Mouse (Mus musculus) left cerebral cortex, postnatal 10 days (tissue): ENCODE results near the gene Gm17332. TPM values are rescaled to one million over a fixed set of nuclear protein-coding genes. Genes with fewer than 3 reads are reported as not detected.
"Not testable (repeated sequence)": the region's sequence is repeated elsewhere in the genome, so short reads cannot be mapped to it uniquely, and the experiment has no call there.

Experiments used
- DNase-seq, 2 experiments: peaks; one replicate each; pipeline ENCODE4 v3.0.0; 2021 to 2022; ENCODE audit warnings: low spot score in 2 of 2, mixed read lengths in 1 of 2; ENCODE audit errors: extremely low spot score in 1 of 2
- intact Hi-C: fragments of 180-260 bp; cut with DNase I; formaldehyde crosslinking; loops from one replicate; pipeline ENCODE4 v1.15.1; 2025
- total RNA-seq, 2 experiments: library from RNA; stranded (reverse); gene quantifications; 2 replicates each; pipeline ENCODE4 v1.2.3; 2021

Gm17332 gene
- total RNA-seq = not detected

DNA sequence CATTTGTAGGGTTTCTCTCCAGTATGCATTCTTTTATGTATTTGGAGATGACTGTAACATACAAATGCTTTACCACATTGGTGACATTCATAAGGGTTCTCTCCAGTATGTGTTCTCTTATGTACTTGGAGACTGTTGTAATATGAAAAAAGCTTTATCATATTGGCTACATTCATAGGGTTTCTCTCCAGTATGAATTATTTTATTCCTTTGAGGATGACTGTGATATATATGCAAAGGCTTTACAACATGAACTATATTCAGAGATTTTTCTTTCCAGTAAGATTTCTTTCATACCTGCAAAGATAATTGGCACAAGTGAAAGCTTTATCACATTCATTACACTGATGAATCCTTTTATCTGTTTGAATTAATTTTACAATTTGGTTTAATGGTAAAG, at the start of gene Gm17332:
TSS of gene Gm17332 (minus strand) at position 101 of the 400 bp plus-strand sequence.
- intact Hi-C loops = no loop called here

DNA sequence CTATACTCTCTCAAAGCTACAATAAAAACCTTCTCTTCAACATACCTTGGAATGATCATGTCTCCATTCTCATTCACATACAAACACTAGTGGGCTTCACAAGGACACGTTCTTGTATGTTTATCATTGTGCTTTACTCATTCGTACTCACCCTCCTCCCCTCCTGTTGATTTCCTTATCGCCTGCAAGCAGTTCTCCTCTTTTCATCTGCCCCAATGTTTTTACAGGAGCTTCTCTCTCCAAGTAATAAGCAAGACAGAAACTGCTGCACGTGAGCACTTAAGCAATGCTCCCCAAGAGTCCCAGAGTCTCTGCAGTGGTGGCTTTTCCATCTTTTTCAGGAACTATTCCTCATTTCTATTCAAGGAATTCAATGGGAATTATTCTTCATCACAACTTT, 47.7 kb upstream of the Gm17332 start:
- no peak for DNase-seq
- intact Hi-C loops = no loop called here

More for the DNA sequence above, at the start of gene Gm17332:
- no peak for DNase-seq

- DNase-seq = no peak
- intact Hi-C loops = no loop called here
Measured at GRCm38 (mm10) chr11:31225359-31225758, 43.1 kb upstream of the Gm17332 start.

GRCm38 (mm10) chr11:31218009-31218408, 35.7 kb upstream of the Gm17332 start:
- intact Hi-C loops = no loop called here
- DNase-seq = no peak

GRCm38 (mm10) chr11:31195621-31196363, 13.5 kb upstream of the Gm17332 start:
- intact Hi-C loops = no loop called here
- DNase-seq = no peak

DNA sequence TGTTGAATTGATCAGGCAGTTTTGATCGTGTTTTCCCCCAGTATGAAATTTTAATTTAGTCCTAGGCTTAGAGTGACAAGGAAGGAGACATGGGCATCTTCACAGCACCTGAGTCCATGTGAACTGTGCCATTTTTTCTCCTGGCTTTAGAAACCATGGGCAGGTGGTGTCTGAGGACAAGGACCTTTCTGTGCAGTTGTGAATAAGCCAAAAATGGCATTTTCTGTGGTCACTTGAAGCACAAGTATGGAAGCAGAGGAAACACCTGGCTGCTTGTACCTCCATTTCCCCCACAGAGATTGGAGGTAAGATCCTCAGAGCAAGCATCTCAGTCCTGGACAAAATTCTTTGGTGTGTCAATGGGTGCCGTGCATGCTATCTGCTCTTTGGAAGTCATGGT, 12.5 kb upstream of the Gm17332 start:
- DNase-seq = no peak
- intact Hi-C loops = no loop called here

GRCm38 (mm10) chr11:31170052-31170646, 12.1 kb downstream of the Gm17332 start:
- intact Hi-C loops = no loop called here
- no peak for DNase-seq

DNA sequence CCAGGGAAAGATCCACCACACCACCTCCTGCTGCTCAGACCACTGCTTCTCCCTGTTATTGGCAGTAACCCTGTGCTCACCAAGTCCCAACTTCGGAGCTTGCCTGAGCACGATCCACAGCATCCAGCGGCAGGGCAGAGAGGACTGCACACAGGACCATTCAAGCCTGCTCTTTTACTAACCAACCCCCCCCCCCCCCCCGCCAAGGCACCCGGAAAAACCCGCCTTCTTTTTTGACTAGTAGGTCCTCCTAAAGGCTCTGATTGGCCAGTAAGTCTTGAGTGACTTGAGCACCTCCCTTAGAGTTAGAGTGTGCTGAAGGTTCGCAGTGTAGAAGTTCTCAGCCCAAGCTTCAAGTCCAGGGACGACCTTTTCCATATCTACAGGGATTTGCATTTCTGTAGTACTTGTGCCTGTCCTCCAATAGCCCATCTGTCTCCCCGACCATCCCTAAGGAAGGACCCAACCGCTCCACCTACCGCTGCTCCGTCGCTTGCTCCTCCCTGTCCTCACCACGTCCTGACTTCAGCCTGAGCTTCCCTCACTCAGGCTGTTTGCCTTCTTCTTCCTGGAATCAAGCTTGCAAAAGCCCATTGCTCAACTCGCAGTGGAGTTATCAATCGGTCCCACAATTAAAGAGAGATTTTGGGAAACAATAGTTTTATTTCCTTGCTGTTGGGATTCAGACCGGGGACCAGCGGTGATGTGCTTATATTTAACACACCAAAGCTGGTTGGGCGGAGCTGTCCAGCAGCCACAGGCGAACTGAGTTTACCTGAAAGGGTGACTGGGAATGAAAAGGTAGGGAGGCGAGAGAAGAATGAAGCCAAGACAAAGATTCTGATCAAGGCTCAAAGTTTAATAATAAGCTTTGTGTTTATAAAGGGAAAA, 12.9 kb downstream of the Gm17332 start:
- intact Hi-C loops = no loop called here
- no peak for DNase-seq

DNA sequence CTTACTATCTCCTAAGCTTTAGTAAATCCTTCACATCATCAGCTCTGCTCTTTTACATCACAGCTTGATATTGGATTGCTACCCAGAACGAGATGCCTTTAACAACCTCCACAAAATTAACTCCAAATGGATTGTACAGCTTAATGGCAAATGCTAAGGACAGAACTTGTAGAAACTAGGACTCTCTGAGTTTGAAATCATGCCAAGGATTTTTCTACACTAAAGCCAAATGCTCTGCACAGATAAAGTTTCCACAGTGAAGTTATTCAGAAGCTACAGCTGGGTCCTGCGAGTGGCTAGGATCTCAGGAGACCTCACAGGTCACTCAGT, 13.5 kb downstream of the Gm17332 start:
- no peak for DNase-seq
- intact Hi-C loops = no loop called here

DNA sequence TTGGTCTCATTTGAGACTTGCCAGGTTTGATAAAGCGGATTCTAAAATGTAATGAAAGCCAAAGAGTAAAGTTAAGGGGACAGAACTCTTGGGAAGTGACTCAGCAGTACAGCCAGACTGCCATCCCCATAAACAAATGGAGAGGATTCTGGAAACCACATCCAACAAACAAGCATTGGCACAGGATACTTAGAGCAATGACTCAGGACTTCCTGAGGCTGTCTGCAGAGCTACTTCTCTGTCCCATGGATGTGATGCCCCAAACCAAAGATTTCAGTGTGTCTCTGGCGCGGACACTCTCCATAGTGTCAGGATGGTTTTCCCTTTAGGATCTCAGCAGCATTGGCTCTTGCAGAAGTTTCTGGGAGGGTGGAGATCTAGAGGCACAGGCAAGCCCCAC, 25.2 kb downstream of the Gm17332 start:
- intact Hi-C loops = no loop called here
- no peak for DNase-seq

DNA sequence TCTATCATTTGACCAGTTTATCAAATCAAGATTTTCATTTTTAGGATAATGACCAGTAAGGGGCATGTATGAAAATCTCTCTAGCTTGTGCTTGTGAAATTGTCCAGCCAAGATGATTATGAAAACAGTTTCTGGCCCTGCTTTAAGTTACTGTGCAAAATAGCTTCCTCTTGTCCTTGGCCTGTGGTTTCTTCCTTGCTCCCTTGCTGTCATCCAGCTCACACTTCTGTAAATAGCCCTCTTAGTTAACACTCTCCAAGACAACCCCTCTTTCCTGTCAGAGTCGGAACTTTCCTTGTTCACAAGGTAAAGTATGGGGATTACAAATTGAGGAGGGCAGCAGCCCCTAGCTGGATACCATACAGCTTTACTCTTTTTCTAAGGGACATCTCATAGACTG, 43.9 kb downstream of the Gm17332 start:
- DNase-seq, intact Hi-C loops: not testable (repeated sequence)

- intact Hi-C loops, DNase-seq: not testable (repeated sequence)
Measured at GRCm38 (mm10) chr11:31134824-31135223, 47.4 kb downstream of the Gm17332 start.

- intact Hi-C loops, DNase-seq: not testable (repeated sequence)
Measured at GRCm38 (mm10) chr11:31133726-31134125, 48.5 kb downstream of the Gm17332 start.

Other genes starting within 250 kb of the Gm17332 start
- 10 to 100 TPM; 49.8 to 54.5 TPM for gene Erlec1, start 228.1 kb downstream of the Gm17332 start, total RNA-seq
- gene Chac2, start 196.1 kb downstream of the Gm17332 start, total RNA-seq = 10 to 100 TPM; 15.4 to 16.4 TPM
- gene Stc2, start 187.6 kb upstream of the Gm17332 start, total RNA-seq = 1 to 10 TPM; 2.3 to 2.5 TPM